Comparison of ENCODE assay signal across 17 mouse cellular contexts in genomic region chr2:10791233-10791632, GRCm38 (mm10).
"Had no signal": no experiment of that assay in that cellular context is flagged by ENCODE, and none has a peak within 500 bp of the region (broad histone marks: within the 10 kb centered on the region; RNA-seq: fewer than 3 reads in every experiment).

No protein-coding gene starts in this region.

- DNase-seq: left cerebral cortex, postnatal 4 days; liver; liver, embryonic 13.5 days; liver, postnatal 0 days; lung, adult 18-20 months; lung, adult 2 months; lung, embryonic 14.5 days; lung, postnatal 10 days; lung, postnatal 14 days; lung, postnatal 36 days; lung, postnatal 4 days; midbrain, embryonic 14.5 days had no signal

- ATAC-seq: liver, embryonic 12.5 days; liver, postnatal 0 days; lung, postnatal 0 days; midbrain, embryonic 13.5 days; midbrain, embryonic 15.5 days; midbrain, embryonic 16.5 days had no signal
